In genomic region chr6:85586805-85587367, GRCm38 (mm10) we compare ENCODE assay signal across 8 mouse cellular contexts. TPM values are rescaled to one million over a fixed set of nuclear protein-coding genes. Genes with fewer than 3 reads are reported as not detected.
DNase-seq lines count a peak whose midpoint lies in the region; ATAC-seq lines count a peak whose summit lies in the region.

No protein-coding gene starts in this region.

- peak; percentile 7; the same call in 1 of the 2 replicates for ATAC-seq in forebrain, embryonic 13.5 days
- ATAC-seq in megakaryocyte-erythroid progenitor cell, adult 5-6 weeks (replicated peaks; ENCODE audit: low FRiP score, low TSS enrichment, poor library complexity, severe bottlenecking) = no peak

- no peaks in the 10 kb centered on the region for H3K27me3 ChIP-seq in forebrain, embryonic 13.5 days
- no peaks in the 10 kb centered on the region for H3K27me3 ChIP-seq in midbrain, embryonic 10.5 days (ENCODE audit: low read depth, poor library complexity, severe bottlenecking)

- WGBS in forebrain, embryonic 13.5 days = 33% methylated on average over 9 of the region's 9 CpGs
- 29% methylated on average over 9 of the region's 9 CpGs for WGBS in midbrain, embryonic 10.5 days

- peak overlapping the region; percentile 95 for H3K4me3 ChIP-seq in forebrain, embryonic 13.5 days
- H3K4me3 ChIP-seq in midbrain, embryonic 10.5 days = peak overlapping the region; percentile 81

- no peak overlapping the region for H3K27ac ChIP-seq in forebrain, embryonic 13.5 days
- peak overlapping the region; percentile 94; the same call in 1 of the 2 replicates for H3K27ac ChIP-seq in midbrain, embryonic 10.5 days (replicated peaks)

- H3K36me3 ChIP-seq in forebrain, embryonic 13.5 days (ENCODE audit: poor library complexity, severe bottlenecking) = no peaks in the 10 kb centered on the region
- H3K36me3 ChIP-seq in midbrain, embryonic 10.5 days = no peaks in the 10 kb centered on the region

- DNase-seq in layer of hippocampus, adult 11-12 months (ENCODE audit: low spot score) = peak; percentile 3
- DNase-seq in layer of hippocampus, postnatal 10 days (ENCODE audit: low spot score in 2 of 2) = no peak
- peak; percentile 78 for DNase-seq in ZHBTc4 (ENCODE audit: low read depth, low spot score)
- DNase-seq in kidney, adult 9 months = peak; percentile 25
- no peak for DNase-seq in midbrain, embryonic 10.5 days (ENCODE audit: low spot score)
- DNase-seq in urinary bladder, adult 2 months (ENCODE audit: low spot score) = no peak

- H3K9ac ChIP-seq in forebrain, embryonic 13.5 days = no peak overlapping the region

- no peaks in the 10 kb centered on the region for H3K9me3 ChIP-seq in forebrain, embryonic 13.5 days (replicated peaks)
- no peaks in the 10 kb centered on the region for H3K9me3 ChIP-seq in midbrain, embryonic 10.5 days (replicated peaks)

- H3K4me1 ChIP-seq in forebrain, embryonic 13.5 days = peaks cover 23% of the 10 kb centered on the region
- peaks cover 21% of the 10 kb centered on the region for H3K4me1 ChIP-seq in midbrain, embryonic 10.5 days

- H3K4me2 ChIP-seq in forebrain, embryonic 13.5 days = peak overlapping the region; percentile 71

RNA-seq across cellular contexts. Expression of gene Alms1, which starts 0.4 kb away (rescaled TPM):
- total RNA-seq in layer of hippocampus, postnatal 10 days (2021) = 1 to 10 TPM; 7.4 to 8.0 TPM
- 7.4 and 8.1 TPM in 2 replicates for polyA plus RNA-seq in forebrain, embryonic 13.5 days (2015; fragmentation: Nextera tagmentation; extraction: Ambion mirVana)
- polyA plus RNA-seq in midbrain, embryonic 10.5 days (2016; fragmentation: Nextera tagmentation; extraction: Ambion mirVana) = 9.6 and 10.5 TPM in 2 replicates
- total RNA-seq in megakaryocyte-erythroid progenitor cell, adult 5-6 weeks (2014; fragmentation: Nextera tagmentation) = 39.1 and 40.7 TPM in 2 replicates
- total RNA-seq in megakaryocyte-erythroid progenitor cell, adult 5-6 weeks (2017) = 25.4 and 25.5 TPM in 2 replicates
- polyA plus RNA-seq in urinary bladder, adult 2 months (2012; rRNA removed) = 2.5 and 3.3 TPM in 2 replicates

Comparison
In these comparisons a context has a peak if more than half of its experiments do, and no peak if none do; other contexts are left out.
1. DNase-seq: peak in layer of hippocampus, adult 11-12 months (single experiment), ZHBTc4 (single experiment) and kidney, adult 9 months (single experiment); none in layer of hippocampus, postnatal 10 days (0 of 2), midbrain, embryonic 10.5 days (single experiment) and urinary bladder, adult 2 months (single experiment).